Mouse (Mus musculus) brain, embryonic 14.5 days (tissue): ENCODE data around the gene Usf1.
A peak's percentile ranks its signal among the peaks of the same experiment; 100 is the strongest.

Source experiments
- CTCF ChIP-seq: fragments of 200-500 bp; IDR thresholded peaks from 2 replicates; pipeline ENCODE4 v1.5.1; 2012; ENCODE audit warnings: inconsistent platforms, mild to moderate bottlenecking, moderate library complexity, borderline replicate concordance; ENCODE audit not compliant: insufficient read depth, insufficient read length; ENCODE audit errors: extremely low read depth
- POLR2A ChIP-seq: fragments of 200-500 bp; IDR thresholded peaks from 2 replicates; pipeline ENCODE4 v1.6.1; 2012; ENCODE audit warnings: mild to moderate bottlenecking, inconsistent platforms, borderline replicate concordance; ENCODE audit not compliant: poor library complexity, insufficient read depth, insufficient read length, severe bottlenecking; ENCODE audit errors: extremely low read depth

DNA sequence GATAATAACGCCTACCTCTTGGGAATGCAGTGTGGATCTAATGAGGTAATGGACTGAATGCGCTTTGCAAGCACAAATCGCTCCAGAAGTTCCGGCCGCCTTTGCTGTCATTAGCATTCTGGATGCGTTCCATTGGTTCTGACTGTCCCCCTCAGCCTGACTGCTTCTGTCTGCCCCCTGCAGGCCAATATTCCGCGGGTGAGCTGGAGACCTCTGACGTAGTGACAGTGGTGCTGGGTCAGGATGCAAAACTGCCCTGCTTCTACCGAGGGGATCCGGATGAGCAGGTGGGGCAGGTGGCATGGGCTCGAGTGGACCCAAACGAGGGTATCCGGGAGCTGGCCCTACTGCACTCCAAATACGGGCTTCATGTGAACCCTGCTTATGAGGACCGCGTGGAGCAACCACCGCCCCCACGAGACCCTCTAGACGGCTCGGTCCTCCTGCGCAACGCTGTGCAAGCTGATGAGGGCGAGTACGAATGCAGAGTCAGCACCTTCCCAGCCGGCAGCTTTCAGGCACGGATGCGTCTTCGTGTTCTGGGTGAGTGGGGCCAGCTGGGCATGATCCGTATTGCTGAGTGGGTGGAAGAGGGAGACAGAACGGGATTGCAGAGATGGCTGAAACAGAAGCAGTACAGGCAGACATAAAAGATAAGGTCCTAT lies 31.0 kb upstream of the Usf1 start:
- TF ChIP-seq CTCF, result peak; percentile 78
- no peak for TF ChIP-seq POLR2A
